Mouse (Mus musculus) spleen, adult 2 months (tissue): ENCODE results near the gene Ddrgk1.

ENCODE experiments used
- CTCF ChIP-seq: fragments of 200-500 bp; IDR thresholded peaks from 2 replicates; pipeline ENCODE4 v1.5.1; 2011; ENCODE audit warnings: mild to moderate bottlenecking, inconsistent platforms; ENCODE audit not compliant: insufficient read depth, insufficient read length, insufficient replicate concordance; ENCODE audit errors: extremely low read depth
- POLR2A ChIP-seq: fragments of 200-500 bp; IDR thresholded peaks from 2 replicates; pipeline ENCODE4 v1.6.1; 2011; ENCODE audit warnings: low read depth, low read length, inconsistent platforms

GRCm38 (mm10) chr2:130642684-130643369 lies 21.6 kb downstream of the Ddrgk1 start, which contains the start of gene Lzts3:
- TF ChIP-seq CTCF = no peak
- no peak for TF ChIP-seq POLR2A
